7 mouse cellular contexts compared by ENCODE assay signal in genomic region chr8:105700966-105701824, GRCm38 (mm10). TPM values are rescaled to one million over a fixed set of nuclear protein-coding genes. Genes with fewer than 3 reads are reported as not detected.
DNase-seq lines count a peak whose midpoint lies in the region; ATAC-seq lines count a peak whose summit lies in the region.

TSS of gene Acd (minus strand) at chr8:105701102.
TSS of gene Pard6a (plus strand) at chr8:105701148.

- H3K27ac ChIP-seq in intestine, embryonic 16.5 days (ENCODE audit: low read length): peak within 1 kb of the TSS; percentile 94
- H3K27ac ChIP-seq in midbrain, embryonic 11.5 days (ENCODE audit: low read depth, low read length): peak within 1 kb of the TSS; percentile 88

- WGBS in intestine, embryonic 16.5 days: under 1% methylated on average over 60 of the region's 60 CpGs
- under 1% methylated on average over 60 of the region's 60 CpGs for WGBS in midbrain, embryonic 11.5 days

- H3K4me2 ChIP-seq in intestine, embryonic 16.5 days (ENCODE audit: low read depth, low read length): peak within 1 kb of the TSS; percentile 95
- peak within 1 kb of the TSS; percentile 81 for H3K4me2 ChIP-seq in midbrain, embryonic 11.5 days

- DNase-seq in adrenal gland, adult 2 months: peak; percentile 97
- peak; percentile 93 for DNase-seq in embryo, embryonic 11.5 days (ENCODE audit: low read depth, low spot score)
- DNase-seq in gastrocnemius, postnatal 4 days (ENCODE audit: low spot score in 2 of 2): peak; percentile 97
- DNase-seq in left cerebral cortex, postnatal 36 days (ENCODE audit: low spot score in 2 of 2): peak; percentile 93 to 94
- DNase-seq in midbrain, embryonic 11.5 days (ENCODE audit: low spot score, missing footprints): peak; percentile 100
- DNase-seq in skeletal muscle tissue, adult 2 months (ENCODE audit: low read depth, low spot score): peak; percentile 94

- peak within 1 kb of the TSS; percentile 71 for H3K4me3 ChIP-seq in intestine, embryonic 16.5 days (ENCODE audit: low read length)
- peak within 1 kb of the TSS; percentile 66 for H3K4me3 ChIP-seq in midbrain, embryonic 11.5 days (ENCODE audit: low read depth, low read length)

- H3K9me3 ChIP-seq in intestine, embryonic 16.5 days (ENCODE audit: control insufficient read depth, low read length): no peaks in the 10 kb centered on the region
- H3K9me3 ChIP-seq in midbrain, embryonic 11.5 days (ENCODE audit: control insufficient read depth, low read length): no peaks in the 10 kb centered on the region

- 0 out of 2 replicates have a peak, but pooled peaks cover 4% of the 10 kb centered on the region for H3K36me3 ChIP-seq in intestine, embryonic 16.5 days (ENCODE audit: control insufficient read depth, insufficient read depth, low read length)
- peaks cover 10% of the 10 kb centered on the region; the same call in 1 of the 2 replicates for H3K36me3 ChIP-seq in midbrain, embryonic 11.5 days (ENCODE audit: control insufficient read depth, insufficient read depth, low read length)

- H3K27me3 ChIP-seq in intestine, embryonic 16.5 days (replicated peaks; ENCODE audit: control insufficient read depth, insufficient read depth, low read length): no peaks in the 10 kb centered on the region
- H3K27me3 ChIP-seq in midbrain, embryonic 11.5 days (ENCODE audit: control insufficient read depth, insufficient read depth, low read length): no peaks in the 10 kb centered on the region

- intact Hi-C loops in left cerebral cortex, postnatal 36 days (cut with DNase I): loop anchor here (5.0 kb wide), 1 partner anchor 79 kb away; no protein-coding TSS in a partner anchor

- peak; percentile 87 for ATAC-seq in intestine, embryonic 16.5 days
- peak; percentile 82 for ATAC-seq in midbrain, embryonic 11.5 days (ENCODE audit: low FRiP score)

- H3K9ac ChIP-seq in intestine, embryonic 16.5 days (ENCODE audit: low read depth, low read length): peak within 1 kb of the TSS; percentile 76
- H3K9ac ChIP-seq in midbrain, embryonic 11.5 days (ENCODE audit: low read length): peak within 1 kb of the TSS; percentile 68

- H3K4me1 ChIP-seq in intestine, embryonic 16.5 days (ENCODE audit: control insufficient read depth, insufficient read depth, low read length): peaks cover 15% of the 10 kb centered on the region
- H3K4me1 ChIP-seq in midbrain, embryonic 11.5 days (ENCODE audit: control insufficient read depth, insufficient read depth, low read length): peaks cover 22% of the 10 kb centered on the region

RNA-seq across cellular contexts. Expression of gene Acd, which starts in this region (rescaled TPM):
- 10 to 100 TPM; 21.7 to 28.7 TPM for total RNA-seq in adrenal gland, adult 2 months (2021)
- polyA plus RNA-seq in adrenal gland, adult 2 months (2012; rRNA removed): 39.9 and 41.9 TPM in 2 replicates
- total RNA-seq in gastrocnemius, postnatal 4 days (2021): 10 to 100 TPM; 23.1 to 24.0 TPM
- polyA plus RNA-seq in intestine, embryonic 16.5 days (2015; fragmentation: Nextera tagmentation; extraction: Ambion mirVana): 53.0 and 55.0 TPM in 2 replicates
- 10 to 100 TPM; 45.8 to 50.6 TPM for total RNA-seq in left cerebral cortex, postnatal 36 days (2021)
- polyA plus RNA-seq in midbrain, embryonic 11.5 days (2014; fragmentation: Nextera tagmentation; extraction: Ambion mirVana): 63.2 and 66.8 TPM in 2 replicates

RNA-seq across cellular contexts. Expression of gene Pard6a, which starts in this region (rescaled TPM):
- 10 to 100 TPM; 11.0 to 14.7 TPM for total RNA-seq in adrenal gland, adult 2 months (2021)
- 20.2 and 21.3 TPM in 2 replicates for polyA plus RNA-seq in adrenal gland, adult 2 months (2012; rRNA removed)
- total RNA-seq in gastrocnemius, postnatal 4 days (2021): 1 to 10 TPM; 7.4 to 7.5 TPM
- polyA plus RNA-seq in intestine, embryonic 16.5 days (2015; fragmentation: Nextera tagmentation; extraction: Ambion mirVana): 12.0 and 12.6 TPM in 2 replicates
- 10 to 100 TPM; 45.5 to 53.6 TPM for total RNA-seq in left cerebral cortex, postnatal 36 days (2021)
- polyA plus RNA-seq in midbrain, embryonic 11.5 days (2014; fragmentation: Nextera tagmentation; extraction: Ambion mirVana): 22.2 and 26.2 TPM in 2 replicates

Comparison
In these comparisons a context has a peak if more than half of its experiments do, and no peak if none do; other contexts are left out.
1. Peak in every context shown above with its lines: DNase-seq, ATAC-seq, H3K4me3 ChIP-seq and H3K27ac ChIP-seq.